Mouse (Mus musculus) forebrain, embryonic 12.5 days (tissue): ENCODE data around the gene Arhgef10l. TPM values are rescaled to one million over a fixed set of nuclear protein-coding genes. Genes with fewer than 3 reads are reported as not detected.

ENCODE experiments used
- ATAC-seq: fragments of 200-750 bp; cut with Nextera tagmentation; 2 replicates; pipeline ENCODE4 v1.8.0; 2017; ENCODE audit warnings: moderate TSS enrichment; ENCODE audit not compliant: low FRiP score
- H3K27ac ChIP-seq: fragments of 300-500 bp; sonication (generic); 2 replicates; pipeline ENCODE4 v1.5.1; 2016; ENCODE audit warnings: mild to moderate bottlenecking
- H3K27me3 ChIP-seq: fragments of 300-500 bp; sonication (generic); 2 replicates; pipeline ENCODE4 v1.6.1; 2016; ENCODE audit warnings: mild to moderate bottlenecking
- H3K36me3 ChIP-seq: fragments of 300-500 bp; sonication (generic); replicated peaks from 2 replicates; pipeline ENCODE4 v1.6.1; 2016; ENCODE audit warnings: mild to moderate bottlenecking
- H3K4me1 ChIP-seq: fragments of 300-500 bp; sonication (generic); 2 replicates; pipeline ENCODE4 v1.6.1; 2016
- H3K4me2 ChIP-seq: fragments of 300-500 bp; sonication (generic); 2 replicates; pipeline ENCODE4 v1.6.1; 2016; ENCODE audit warnings: mild to moderate bottlenecking, moderate library complexity
- H3K4me3 ChIP-seq: fragments of 300-500 bp; sonication (generic); replicated peaks from 2 replicates; pipeline ENCODE4 v1.5.1; 2016; ENCODE audit warnings: mild to moderate bottlenecking
- H3K9ac ChIP-seq: fragments of 300-500 bp; sonication (generic); 2 replicates; pipeline ENCODE4 v1.6.1; 2016; ENCODE audit warnings: mild to moderate bottlenecking
- H3K9me3 ChIP-seq: fragments of 300-500 bp; sonication (generic); 2 replicates; pipeline ENCODE4 v1.6.1; 2016
- WGBS: fragments of 180-500 bp; shearing (Covaris S2); methylation state at CpG from one replicate; pipeline ENCODE4 v1.1.7; 2016; 5-methylcytosine and 5-hydroxymethylcytosine counted together
- polyA plus RNA-seq: library from polyadenylated mRNA; unstranded; fragments of >200 nt; fragmentation: Nextera tagmentation; extraction: Ambion mirVana; gene quantifications from 2 replicates; pipeline ENCODE4 v1.2.1, GENCODE M21; 2016

Arhgef10l gene
- polyA plus RNA-seq, 1 experiment from 2014 or later: 26.1 TPM

- no peaks in the 10 kb centered on the region for H3K9me3 ChIP-seq
- H3K4me2 ChIP-seq: peak overlapping the region; percentile 76
- peak overlapping the region; percentile 93 for H3K27ac ChIP-seq
- peaks cover 53% of the 10 kb centered on the region for H3K4me1 ChIP-seq
- peak overlapping the region; percentile 96 for H3K9ac ChIP-seq
- WGBS: 0% methylated on average over 41 of the region's 50 CpGs
- H3K27me3 ChIP-seq: peaks cover 8% of the 10 kb centered on the region; the same call in 1 of the 2 replicates
- peak; percentile 68 for ATAC-seq
- peaks cover 9% of the 10 kb centered on the region; the same call in 1 of the 2 replicates for H3K36me3 ChIP-seq
- peak overlapping the region; percentile 79 for H3K4me3 ChIP-seq
Measured at GRCm38 (mm10) chr4:140648443-140649206, 17.2 kb downstream of the Arhgef10l start.

- Histone ChIP-seq H3K4me2 (peak overlapping the region; percentile 76), H3K36me3 (peaks cover 9% of the 10 kb centered on the region; the same call in 1 of the 2 replicates), H3K9ac (peak overlapping the region; percentile 96), H3K4me3 (peak overlapping the region; percentile 79), H3K4me1 (peaks cover 53% of the 10 kb centered on the region), H3K9me3 (no peaks in the 10 kb centered on the region), H3K27ac (peak overlapping the region; percentile 93), H3K27me3 (peaks cover 8% of the 10 kb centered on the region; the same call in 1 of the 2 replicates)
- ATAC-seq: peak; percentile 74
- 2% methylated on average over 12 of the region's 12 CpGs for WGBS
Measured at GRCm38 (mm10) chr4:140647711-140648421, 17.9 kb downstream of the Arhgef10l start.

- H3K4me1 ChIP-seq: peaks cover 57% of the 10 kb centered on the region
- WGBS: 92% methylated on average over 3 of the region's 3 CpGs
Measured at GRCm38 (mm10) chr4:140645638-140646037, 20.2 kb downstream of the Arhgef10l start.

GRCm38 (mm10) chr4:140644701-140645100 lies 21.1 kb downstream of the Arhgef10l start:
- no peak for ATAC-seq
- H3K9ac ChIP-seq: no peak overlapping the region
- peaks cover 62% of the 10 kb centered on the region for H3K4me1 ChIP-seq
- H3K4me3 ChIP-seq: no peak overlapping the region
- no peaks in the 10 kb centered on the region for H3K9me3 ChIP-seq
- peaks cover 14% of the 10 kb centered on the region for H3K36me3 ChIP-seq
- H3K27ac ChIP-seq: 0 out of 2 replicates have a peak overlapping the region, but pooled peaks have one; percentile 36
- no peaks in the 10 kb centered on the region for H3K27me3 ChIP-seq
- no peak overlapping the region; the same call in 1 of the 2 replicates for H3K4me2 ChIP-seq
- WGBS: 28% methylated on average over 3 of the region's 3 CpGs

More at GRCm38 (mm10) chr4:140645638-140646037, 20.2 kb downstream of the Arhgef10l start:
- peaks cover under 1% of the 10 kb centered on the region; the same call in 1 of the 2 replicates for H3K27me3 ChIP-seq
- H3K36me3 ChIP-seq: peaks cover 9% of the 10 kb centered on the region
- H3K4me3 ChIP-seq: no peak overlapping the region
- H3K27ac ChIP-seq: no peak overlapping the region
- H3K4me2 ChIP-seq: no peak overlapping the region
- H3K9ac ChIP-seq: no peak overlapping the region
- H3K9me3 ChIP-seq: no peaks in the 10 kb centered on the region
- ATAC-seq: no peak

GRCm38 (mm10) chr4:140644276-140644675 lies 21.5 kb downstream of the Arhgef10l start:
- Histone ChIP-seq H3K4me1 (peaks cover 60% of the 10 kb centered on the region), H3K36me3 (peaks cover 17% of the 10 kb centered on the region), H3K4me2 (no peak overlapping the region; the same call in 1 of the 2 replicates), H3K9ac (no peak overlapping the region), H3K4me3 (no peak overlapping the region), H3K27ac (0 out of 2 replicates have a peak overlapping the region, but pooled peaks have one; percentile 36), H3K9me3 (no peaks in the 10 kb centered on the region), H3K27me3 (no peaks in the 10 kb centered on the region)
- WGBS: 47% methylated on average over 6 of the region's 6 CpGs
- no peak for ATAC-seq

GRCm38 (mm10) chr4:140642378-140642777 lies 23.4 kb downstream of the Arhgef10l start:
- Histone ChIP-seq H3K4me1 (peaks cover 49% of the 10 kb centered on the region), H3K27ac (no peak overlapping the region), H3K9me3 (no peaks in the 10 kb centered on the region), H3K36me3 (peaks cover 28% of the 10 kb centered on the region), H3K27me3 (no peaks in the 10 kb centered on the region), H3K9ac (no peak overlapping the region), H3K4me3 (no peak overlapping the region), H3K4me2 (no peak overlapping the region)
- WGBS: 88% methylated on average over 4 of the region's 4 CpGs
- no peak for ATAC-seq

GRCm38 (mm10) chr4:140641414-140641918 lies 24.3 kb downstream of the Arhgef10l start:
- Histone ChIP-seq H3K9me3 (no peaks in the 10 kb centered on the region), H3K36me3 (peaks cover 28% of the 10 kb centered on the region), H3K27ac (no peak overlapping the region), H3K4me3 (no peak overlapping the region), H3K4me2 (no peak overlapping the region), H3K9ac (no peak overlapping the region), H3K27me3 (no peaks in the 10 kb centered on the region), H3K4me1 (peaks cover 48% of the 10 kb centered on the region)
- 77% methylated on average over 5 of the region's 5 CpGs for WGBS
- ATAC-seq: no peak

GRCm38 (mm10) chr4:140640668-140641067 lies 25.1 kb downstream of the Arhgef10l start:
- Histone ChIP-seq H3K9me3 (no peaks in the 10 kb centered on the region), H3K4me3 (no peak overlapping the region), H3K36me3 (peaks cover 28% of the 10 kb centered on the region), H3K9ac (no peak overlapping the region), H3K27ac (no peak overlapping the region), H3K4me1 (peaks cover 40% of the 10 kb centered on the region), H3K27me3 (no peaks in the 10 kb centered on the region), H3K4me2 (no peak overlapping the region)
- WGBS: 93% methylated on average over 9 of the region's 9 CpGs
- ATAC-seq: no peak

GRCm38 (mm10) chr4:140640242-140640523 lies 25.6 kb downstream of the Arhgef10l start:
- Histone ChIP-seq H3K4me2 (no peak overlapping the region), H3K9ac (no peak overlapping the region), H3K36me3 (peaks cover 24% of the 10 kb centered on the region), H3K4me3 (no peak overlapping the region), H3K27ac (no peak overlapping the region), H3K4me1 (peaks cover 36% of the 10 kb centered on the region), H3K27me3 (no peaks in the 10 kb centered on the region), H3K9me3 (no peaks in the 10 kb centered on the region)
- 88% methylated on average over 8 of the region's 8 CpGs for WGBS
- no peak for ATAC-seq

- H3K9me3 ChIP-seq: no peaks in the 10 kb centered on the region
- no peaks in the 10 kb centered on the region for H3K27me3 ChIP-seq
- no peak overlapping the region for H3K4me2 ChIP-seq
- 93% methylated on average over 28 of the region's 28 CpGs for WGBS
- H3K27ac ChIP-seq: no peak overlapping the region
- no peak overlapping the region for H3K9ac ChIP-seq
- no peak overlapping the region for H3K4me3 ChIP-seq
- peaks cover 33% of the 10 kb centered on the region for H3K4me1 ChIP-seq
- H3K36me3 ChIP-seq: peaks cover 23% of the 10 kb centered on the region
- ATAC-seq: no peak
Measured at GRCm38 (mm10) chr4:140639431-140640241, 26.2 kb downstream of the Arhgef10l start.

- Histone ChIP-seq H3K27me3 (no peaks in the 10 kb centered on the region), H3K4me3 (no peak overlapping the region), H3K4me1 (peaks cover 27% of the 10 kb centered on the region), H3K9me3 (no peaks in the 10 kb centered on the region), H3K4me2 (no peak overlapping the region), H3K9ac (no peak overlapping the region), H3K36me3 (peaks cover 25% of the 10 kb centered on the region), H3K27ac (no peak overlapping the region)
- WGBS: 94% methylated on average over 5 of the region's 5 CpGs
- ATAC-seq: no peak
Measured at GRCm38 (mm10) chr4:140638591-140638990, 27.2 kb downstream of the Arhgef10l start.

GRCm38 (mm10) chr4:140637269-140637668 lies 28.5 kb downstream of the Arhgef10l start:
- H3K27me3 ChIP-seq: no peaks in the 10 kb centered on the region
- no peaks in the 10 kb centered on the region for H3K9me3 ChIP-seq
- H3K4me3 ChIP-seq: no peak overlapping the region
- 79% methylated on average over 8 of the region's 8 CpGs for WGBS
- ATAC-seq: no peak
- H3K4me2 ChIP-seq: no peak overlapping the region
- peaks cover 34% of the 10 kb centered on the region for H3K36me3 ChIP-seq
- peaks cover 27% of the 10 kb centered on the region for H3K4me1 ChIP-seq
- H3K27ac ChIP-seq: no peak overlapping the region
- H3K9ac ChIP-seq: no peak overlapping the region
